Mouse (Mus musculus) liver, embryonic 14.5 days (tissue): ENCODE results near the gene Tnpo2.

Experiments
- CTCF ChIP-seq: IDR thresholded peaks from 2 replicates; pipeline ENCODE4 v1.5.1; 2016; ENCODE audit warnings: antibody characterized with exemption, low read depth, control low read depth
- EP300 ChIP-seq: IDR thresholded peaks from 2 replicates; pipeline ENCODE4 v1.6.1; 2016; ENCODE audit warnings: antibody characterized with exemption, low read depth

GRCm38 (mm10) chr8:85007686-85008085 is 29.0 kb upstream of the Tnpo2 start:
- TF ChIP-seq CTCF: peak; percentile 86
- no peak for TF ChIP-seq EP300
